Mouse (Mus musculus) adrenal gland (tissue): Measurements from ENCODE around the gene Gp9.

Experiments
- intact Hi-C: fragments of 180-260 bp; cut with DNase I; formaldehyde crosslinking; loops from one replicate; pipeline ENCODE4 v1.15.1; 2025

Gene Gp9

DNA sequence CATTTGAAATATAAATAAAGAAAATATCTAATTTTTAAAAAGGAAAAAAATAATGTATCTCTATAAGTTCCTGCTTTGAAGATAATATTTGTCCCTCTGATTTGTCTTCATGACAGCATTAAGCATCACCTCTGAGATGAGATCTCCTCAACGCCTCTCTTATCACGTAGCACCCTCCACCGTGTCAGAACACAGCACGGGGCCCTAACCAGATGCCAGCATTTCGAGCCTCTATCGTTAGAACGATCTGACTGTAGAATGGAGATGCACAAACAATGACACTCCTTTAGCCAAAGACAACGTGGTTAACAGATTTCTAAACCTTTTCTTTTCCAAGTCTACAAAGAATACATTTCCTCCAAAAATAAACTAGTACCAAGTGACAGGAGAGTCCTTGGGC, 6.2 kb downstream of the Gp9 start:
- intact Hi-C loops, result no loop called here

DNA sequence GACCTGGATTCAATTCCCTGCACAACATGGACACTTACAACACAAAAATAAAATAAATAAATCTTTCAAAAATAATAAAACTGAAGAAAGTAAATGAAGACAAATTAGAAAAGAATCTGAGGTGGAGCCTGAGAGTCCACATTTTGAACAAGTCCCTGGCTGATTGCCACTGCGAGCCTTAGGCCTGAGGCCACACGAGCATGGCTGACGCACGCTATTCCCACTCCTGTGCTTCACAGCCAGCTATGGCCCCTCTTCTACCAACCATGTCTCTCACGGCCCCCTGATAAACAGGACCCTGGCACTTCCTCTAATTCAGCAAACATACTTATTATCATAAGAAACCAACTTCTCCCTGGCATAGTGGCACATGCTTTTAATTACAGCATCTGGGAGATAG, 8.7 kb downstream of the Gp9 start:
- intact Hi-C loops, result no loop called here

DNA sequence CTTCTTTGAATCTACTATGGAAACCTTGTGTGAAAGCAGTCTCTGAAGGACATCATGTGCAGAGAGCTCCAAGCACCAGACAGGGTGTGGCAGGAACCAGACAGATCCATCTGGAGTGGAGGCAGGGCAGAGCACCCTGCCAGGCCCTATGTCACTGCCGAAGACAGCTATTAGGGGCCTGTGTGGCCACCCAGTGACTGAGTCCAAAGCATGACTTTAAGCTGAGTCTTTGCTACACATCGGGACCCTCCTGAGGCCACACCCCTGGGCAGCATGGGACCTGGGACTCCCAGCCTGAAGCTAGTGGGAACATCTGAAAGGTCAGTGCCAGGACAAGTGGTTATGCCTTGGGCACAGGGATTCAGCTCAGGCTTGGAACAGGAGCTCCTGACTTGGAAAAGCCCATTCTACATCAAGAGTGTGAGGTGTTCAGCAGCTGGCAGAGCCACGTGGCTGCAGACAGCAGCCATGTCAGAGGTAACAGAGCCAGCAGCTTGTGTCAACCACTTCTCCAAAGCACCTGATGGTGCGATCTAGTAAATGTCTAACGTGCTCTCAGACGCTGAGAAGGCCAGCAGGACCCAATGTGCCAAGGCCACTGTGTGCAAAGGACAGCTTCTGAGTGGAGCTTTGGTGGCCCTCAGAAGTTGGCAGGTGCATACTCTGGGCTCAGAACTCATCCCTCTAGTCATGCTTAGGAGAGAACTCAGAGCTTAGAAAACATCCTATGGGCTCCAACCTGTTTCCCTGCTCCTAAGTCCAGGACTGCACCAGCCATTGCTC, 9.4 kb downstream of the Gp9 start:
- intact Hi-C loops, result no loop called here

DNA sequence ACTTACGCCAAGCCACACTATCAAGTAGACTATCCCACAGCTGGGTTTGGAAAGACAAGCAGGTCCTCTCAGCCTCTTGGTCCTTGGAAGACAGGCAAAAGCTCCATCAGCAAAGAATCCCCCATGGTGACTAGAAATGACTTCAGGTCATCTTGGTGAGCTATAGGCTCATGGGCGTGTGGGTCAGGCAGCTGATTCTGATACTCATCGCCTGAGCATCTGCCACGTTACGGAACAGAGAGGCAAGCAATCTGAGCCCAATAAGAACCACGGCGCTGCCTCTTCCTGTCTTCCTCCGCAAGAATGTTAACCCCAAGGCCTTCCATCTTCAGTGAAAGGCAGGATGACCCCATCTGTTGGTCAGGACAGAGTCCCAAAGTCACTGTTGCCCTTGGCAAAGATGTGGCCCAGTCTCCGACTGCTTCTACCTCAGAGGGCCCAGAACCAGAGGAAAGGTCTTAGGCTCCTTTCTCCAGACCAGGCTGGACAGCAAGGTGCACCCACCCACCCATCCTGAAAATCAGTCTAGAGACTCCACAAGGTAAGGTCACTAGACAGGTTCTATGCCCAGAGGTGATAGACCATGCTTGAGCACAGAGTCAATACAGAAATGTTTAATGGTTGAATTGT, 10.5 kb downstream of the Gp9 start:
- intact Hi-C loops, result no loop called here

DNA sequence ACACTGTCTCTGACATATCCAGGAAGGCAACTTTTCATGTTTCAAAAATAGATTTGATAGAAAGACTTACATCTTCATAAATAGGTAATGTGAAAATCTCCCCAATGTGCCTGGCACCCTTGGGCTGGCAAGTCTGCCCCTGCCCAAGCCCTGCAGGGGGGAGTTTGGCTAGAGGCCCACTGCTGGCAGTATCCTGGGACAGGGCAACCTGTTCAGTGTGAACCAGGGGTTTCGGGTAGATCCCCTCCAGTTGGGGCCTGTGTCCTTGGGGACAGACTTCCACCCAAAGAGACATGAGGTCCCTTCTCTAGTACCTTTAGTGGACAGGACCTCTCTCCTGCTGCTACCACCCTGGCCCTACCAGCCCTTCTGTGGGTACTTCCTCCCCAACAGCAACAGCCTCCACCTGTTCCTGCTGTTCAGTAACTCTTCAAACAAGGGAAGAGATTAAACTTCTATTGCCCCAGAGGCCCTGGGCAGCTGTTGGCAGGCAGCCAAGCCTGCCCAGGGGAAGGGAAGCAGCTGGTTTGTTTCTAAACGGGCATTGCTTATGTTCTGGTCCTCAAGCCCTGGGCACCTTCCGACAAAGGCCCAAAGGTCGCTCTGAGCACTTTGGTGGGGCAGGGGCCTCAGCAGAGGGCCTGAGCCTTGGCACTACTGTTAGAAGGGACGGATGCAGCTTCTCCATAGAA, 11.2 kb downstream of the Gp9 start:
- intact Hi-C loops, result no loop called here

DNA sequence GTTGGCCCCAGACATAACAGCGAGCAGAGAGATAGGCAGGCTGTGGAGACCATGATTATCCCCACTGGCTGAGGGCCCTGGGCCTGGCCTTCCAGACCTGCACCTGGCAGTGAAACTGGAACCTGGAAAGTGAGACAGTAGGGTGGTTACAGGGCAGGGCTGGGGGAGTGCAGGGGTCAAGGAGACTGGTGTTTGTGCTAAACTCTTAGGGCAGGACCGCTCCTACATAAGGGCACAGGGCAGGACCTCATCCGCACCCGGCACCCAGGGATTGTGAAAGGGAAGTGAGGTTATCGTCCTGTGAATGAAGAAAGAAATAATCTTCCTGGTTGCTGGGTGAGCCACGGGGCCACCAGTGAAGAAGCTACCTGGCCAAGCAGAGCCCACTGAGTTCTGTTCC, 11.9 kb downstream of the Gp9 start:
- intact Hi-C loops, result no loop called here

DNA sequence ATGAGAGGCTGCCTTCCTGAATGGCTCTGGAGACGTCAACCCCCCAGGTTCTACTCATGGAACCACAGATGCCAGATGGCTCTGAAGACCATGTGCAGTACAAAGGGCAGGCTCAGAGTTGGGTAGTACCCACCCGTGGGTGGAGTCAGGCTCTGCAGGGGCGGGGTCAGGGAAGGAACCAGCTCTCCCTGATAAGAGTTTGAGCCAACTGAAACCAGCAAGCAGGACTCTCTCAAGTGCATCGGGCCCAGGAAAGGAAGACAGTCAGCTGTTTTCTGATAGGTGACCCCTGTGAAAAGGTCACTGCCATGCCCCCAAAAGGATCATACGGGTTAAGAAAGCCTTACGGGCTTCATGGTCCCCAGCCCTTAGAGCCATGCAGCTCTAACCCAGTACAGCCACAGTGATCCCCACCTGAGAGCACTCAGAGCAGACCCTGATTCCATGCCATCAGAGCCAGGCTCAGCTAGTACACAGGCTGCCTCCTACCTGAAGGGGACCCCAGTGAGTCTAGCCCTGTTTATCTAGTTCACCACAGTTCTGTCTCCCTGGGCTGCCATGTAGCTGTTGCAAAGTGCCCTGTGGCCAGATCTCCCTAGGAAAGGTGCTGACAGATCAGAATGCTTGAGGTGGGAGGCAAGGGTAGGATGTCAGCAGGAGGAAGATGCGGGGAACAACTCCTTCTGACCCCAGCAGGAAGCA, 13.1 kb downstream of the Gp9 start:
- intact Hi-C loops, result no loop called here

DNA sequence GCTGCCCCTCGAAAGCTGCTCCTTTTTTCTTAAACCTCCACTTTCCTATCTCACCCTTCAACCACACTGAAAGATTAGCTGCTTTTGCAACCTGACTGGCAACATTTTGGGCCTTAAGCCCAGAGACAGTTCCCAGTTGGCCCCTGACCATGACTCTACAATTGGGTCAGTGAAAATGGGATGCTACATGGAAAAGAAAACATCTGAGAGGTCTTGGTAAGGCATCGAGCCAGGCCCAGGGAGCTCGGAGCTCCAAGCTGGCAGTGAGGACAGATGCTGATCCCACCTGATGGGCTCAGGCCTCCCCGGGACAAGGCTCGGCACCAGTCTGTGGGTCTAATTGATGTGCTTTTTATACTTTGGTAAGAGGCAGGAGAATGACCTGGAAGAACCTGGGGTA, 14.0 kb downstream of the Gp9 start:
- intact Hi-C loops, result no loop called here

DNA sequence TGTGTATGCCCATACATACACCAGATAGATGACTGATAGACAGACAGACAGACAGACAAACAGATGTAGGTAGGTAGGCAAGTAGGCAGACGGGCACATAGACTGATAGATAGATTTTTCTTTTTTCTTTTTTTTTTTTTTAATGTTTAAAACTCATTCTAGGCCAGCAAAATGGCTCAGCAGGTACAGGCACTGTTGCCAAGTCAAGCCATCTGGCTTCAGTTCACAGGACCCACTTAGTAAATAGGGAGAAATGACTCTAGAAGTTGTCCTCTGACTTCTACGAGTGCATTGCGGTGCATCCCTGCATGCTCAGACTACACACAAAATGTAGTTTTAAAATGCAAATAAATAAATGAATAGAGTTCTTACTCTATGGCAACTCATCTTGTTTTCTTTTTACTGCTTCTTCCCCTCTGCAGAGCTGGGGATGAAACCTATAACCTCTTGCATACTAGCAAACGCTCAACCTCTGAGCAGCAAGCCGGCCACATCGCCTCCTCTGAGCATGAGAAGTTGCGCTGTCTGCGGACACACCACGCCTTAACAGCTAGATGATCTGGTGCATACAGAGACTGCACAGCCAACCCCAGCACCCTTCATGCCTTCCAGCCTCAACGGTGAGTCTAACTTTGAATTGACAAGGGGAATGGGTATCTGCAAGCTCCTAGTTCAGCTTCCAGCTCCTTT, 16.1 kb downstream of the Gp9 start:
- intact Hi-C loops, result no loop called here

DNA sequence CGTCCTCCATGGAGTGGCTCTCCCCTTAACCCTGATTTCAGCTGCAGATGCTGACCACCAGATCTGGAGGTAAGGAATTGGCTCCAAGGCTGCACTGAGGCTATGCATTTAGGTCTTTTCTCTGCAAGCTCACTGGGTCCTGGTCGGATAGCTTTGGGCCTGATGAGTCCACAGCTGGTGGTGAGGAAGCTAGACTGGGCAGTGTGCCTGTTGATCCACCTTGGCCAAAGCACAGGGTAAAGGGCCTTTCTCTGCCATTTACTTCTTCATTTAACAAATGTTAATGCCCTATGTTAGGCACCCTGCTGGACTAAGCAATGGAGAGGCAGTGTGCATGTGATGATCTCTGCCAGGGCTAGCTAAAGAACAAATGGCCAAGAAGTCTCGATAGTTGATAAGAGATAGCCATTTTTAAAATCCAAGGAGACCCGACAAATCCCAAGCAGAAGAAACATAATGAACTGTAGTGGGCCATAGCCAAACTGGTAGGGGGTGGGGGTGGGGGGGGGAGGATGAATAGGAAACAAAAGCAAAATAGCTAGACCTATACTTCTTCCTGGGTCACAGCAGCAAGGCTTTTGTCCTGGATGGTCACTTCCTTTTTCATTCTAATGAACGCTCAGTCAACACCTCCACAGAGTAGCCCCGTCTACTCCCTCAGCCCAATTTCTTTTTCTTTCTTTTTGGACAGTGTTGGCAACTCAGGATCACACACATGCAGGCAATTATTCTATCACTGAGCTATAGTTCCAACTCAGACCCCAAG, 17.7 kb downstream of the Gp9 start:
- intact Hi-C loops, result no loop called here

DNA sequence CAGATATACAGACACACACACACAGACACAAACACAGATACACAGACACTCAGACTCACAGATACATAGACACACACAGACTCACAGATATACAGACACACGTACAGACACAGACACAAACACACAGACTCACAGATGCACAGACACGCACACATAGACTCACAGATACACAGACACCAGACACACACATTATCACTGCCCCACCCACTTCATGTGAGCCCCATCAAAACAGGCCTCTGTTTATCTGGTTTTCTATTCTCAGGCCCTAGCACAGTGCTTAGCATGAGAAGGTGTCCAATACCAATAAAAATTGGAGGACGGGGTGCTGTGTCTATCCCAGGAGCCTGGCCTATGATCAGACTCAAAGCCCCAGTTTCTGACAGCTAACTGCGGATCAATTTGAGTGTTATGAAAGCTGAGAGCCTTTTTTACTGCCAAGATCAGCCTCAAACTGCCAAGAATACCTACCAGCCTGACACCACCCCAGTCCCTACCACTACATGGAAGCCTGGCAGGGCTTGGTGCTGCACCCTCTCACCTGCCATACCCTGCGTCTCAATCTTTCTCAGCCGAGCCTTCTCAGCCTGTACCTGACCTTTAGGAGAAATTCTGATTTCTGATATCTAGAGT, 18.5 kb downstream of the Gp9 start:
- intact Hi-C loops, result no loop called here

DNA sequence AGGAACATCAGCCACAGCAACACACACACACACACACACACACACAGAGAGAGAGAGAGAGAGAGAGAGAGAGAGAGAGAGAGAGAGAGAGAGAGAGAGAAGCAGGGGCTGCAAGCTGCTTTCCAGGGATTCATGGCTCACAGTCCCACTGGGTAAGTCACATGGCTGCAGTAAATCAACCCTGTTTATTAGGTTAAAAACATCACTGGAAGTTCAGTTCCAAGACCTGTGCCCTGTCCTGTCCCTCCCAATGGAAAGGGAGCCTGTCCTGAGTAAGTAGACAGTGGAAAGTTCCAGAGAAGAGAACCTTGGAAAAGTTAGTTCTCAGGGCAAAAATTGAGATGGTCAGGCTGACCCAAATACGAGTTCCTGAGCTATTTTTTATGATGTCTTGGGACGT, 19.4 kb downstream of the Gp9 start:
- intact Hi-C loops, result no loop called here

DNA sequence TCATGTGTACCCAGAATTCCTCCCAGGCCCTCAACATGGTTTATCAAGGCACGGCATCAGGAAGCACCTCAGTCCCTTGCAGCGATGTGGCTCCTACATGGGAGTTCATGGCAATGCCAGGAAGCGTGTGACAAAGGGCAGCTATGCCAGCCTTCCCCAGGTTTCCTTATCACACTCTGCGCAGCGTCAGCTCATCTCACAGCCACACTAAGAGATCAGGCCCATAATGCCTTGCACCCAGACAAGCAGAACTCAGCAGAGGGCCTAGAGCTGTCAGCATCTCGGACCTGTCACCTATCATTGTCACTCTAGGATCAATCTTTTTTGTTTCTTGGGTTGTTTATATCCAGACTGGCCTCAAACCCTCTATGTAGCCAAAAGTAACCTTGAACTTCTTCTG, 21.7 kb downstream of the Gp9 start:
- intact Hi-C loops, result no loop called here

DNA sequence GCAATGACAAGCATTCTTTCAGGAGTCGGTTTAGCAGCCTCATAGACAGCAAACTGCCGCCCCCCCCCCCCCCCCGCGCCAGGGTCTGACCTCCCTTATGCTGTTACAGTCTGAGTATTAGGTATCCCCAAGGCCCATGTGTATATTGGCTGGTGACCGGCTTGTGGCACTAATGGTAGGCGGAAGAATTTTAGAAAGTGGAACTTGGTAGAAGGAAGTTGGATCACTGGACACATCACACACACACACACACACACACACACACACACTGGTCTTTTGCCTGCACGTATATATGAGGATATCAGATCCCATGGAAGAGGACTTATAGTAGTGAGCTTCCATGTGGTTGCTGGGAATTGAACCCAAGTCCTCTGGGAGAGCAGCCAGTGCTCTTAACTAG, 24.6 kb downstream of the Gp9 start:
- intact Hi-C loops, result no loop called here

DNA sequence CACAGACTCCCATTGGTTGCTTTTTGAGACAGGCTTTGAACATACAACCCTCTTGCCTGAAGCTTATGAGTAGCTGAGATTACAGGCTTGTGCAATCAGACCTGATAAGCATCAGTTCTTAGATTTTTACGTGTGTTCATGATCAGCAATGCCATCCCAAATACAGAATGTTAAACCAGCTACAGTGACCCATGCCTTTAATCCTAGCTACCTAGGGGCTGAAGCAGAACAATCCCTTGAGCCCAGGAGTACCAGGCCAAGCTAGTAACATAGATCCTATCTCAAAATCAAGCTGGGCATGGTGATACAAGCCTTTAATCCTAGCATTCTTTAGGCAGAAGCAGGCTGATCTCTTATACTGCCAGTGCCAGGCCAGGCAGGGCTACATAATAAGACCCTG, 26.2 kb downstream of the Gp9 start:
- intact Hi-C loops, result no loop called here

DNA sequence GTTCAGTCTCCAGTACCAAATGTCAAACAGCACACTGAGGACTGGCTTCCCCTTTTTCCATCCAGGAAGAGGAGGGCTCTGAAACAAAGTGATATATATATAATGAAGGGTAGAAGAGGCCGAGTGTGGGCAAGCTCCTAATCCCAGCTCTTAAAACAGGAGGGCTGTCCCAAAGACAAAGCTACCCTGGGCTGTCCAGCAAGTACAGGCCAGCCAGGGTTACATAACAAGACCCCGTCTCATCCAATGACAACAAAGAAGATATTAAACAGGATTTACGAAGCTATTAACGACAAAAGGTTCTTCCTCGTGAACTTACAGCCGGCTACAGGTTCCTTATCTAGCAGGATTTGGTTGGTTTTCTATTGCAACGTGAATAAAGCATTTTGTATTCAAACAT, 27.0 kb downstream of the Gp9 start:
- intact Hi-C loops, result loop anchor here (5.0 kb wide), 1 partner anchor 33 kb away; no protein-coding TSS in a partner anchor

DNA sequence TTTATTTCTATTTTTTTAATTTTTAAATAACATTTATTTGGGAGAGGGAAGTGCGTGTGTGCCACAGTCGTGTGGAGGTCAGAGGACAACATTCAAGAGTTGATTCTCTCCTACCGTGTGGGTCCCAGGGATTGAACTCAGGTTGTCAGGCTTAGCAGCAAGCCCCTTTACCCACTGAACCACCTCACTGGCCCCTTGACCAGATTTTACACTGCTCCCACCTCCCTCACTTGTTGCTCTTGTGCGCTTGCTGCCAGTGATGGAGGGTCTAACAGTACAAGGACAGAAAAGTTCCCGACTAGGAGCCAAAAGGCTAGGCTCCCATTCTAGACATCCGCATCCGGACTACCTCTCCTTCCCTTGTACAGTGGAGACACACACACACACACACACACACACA, 27.6 kb downstream of the Gp9 start:
- intact Hi-C loops, result loop anchor here (5.0 kb wide), 1 partner anchor 33 kb away; no protein-coding TSS in a partner anchor

DNA sequence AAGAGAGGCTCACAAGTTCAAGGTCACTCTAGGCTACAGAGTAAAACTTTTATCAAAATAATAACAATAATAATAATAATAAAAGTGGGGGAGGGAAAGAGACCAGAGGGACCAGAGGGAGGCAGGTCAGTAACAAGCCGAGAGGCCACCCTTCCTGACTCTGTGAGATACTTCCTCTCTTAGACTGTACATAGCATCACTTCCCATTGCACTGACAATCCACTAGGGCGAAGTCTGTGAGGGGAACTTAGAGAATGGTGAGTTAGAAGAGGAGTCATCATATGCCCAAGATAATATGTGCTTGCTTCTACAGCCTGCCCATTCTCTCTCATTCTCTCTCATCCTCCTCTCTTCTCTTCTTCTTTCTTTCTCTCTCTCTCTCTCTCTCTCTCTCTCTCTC, 28.2 kb downstream of the Gp9 start:
- intact Hi-C loops, result loop anchor here (5.0 kb wide), 1 partner anchor 34 kb away; no protein-coding TSS in a partner anchor

DNA sequence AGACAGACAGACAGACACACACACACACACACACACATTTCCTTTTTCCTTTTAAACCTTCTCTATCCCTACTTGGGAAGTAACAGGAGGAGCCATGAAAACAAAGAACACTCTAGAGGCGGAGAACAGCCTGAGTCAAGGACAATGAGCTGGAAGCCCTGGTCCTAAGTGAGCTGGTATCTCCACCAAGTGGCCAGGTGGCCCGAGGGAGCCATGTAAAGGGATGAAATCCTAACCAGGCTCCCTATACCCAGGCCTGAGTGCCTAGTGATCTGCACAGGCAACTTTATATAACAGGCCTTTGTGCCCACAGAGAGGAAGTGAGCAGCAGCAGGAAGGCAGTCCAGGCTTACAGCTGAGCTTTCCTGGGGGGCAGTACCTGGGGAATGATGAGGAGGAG, 29.0 kb downstream of the Gp9 start:
- intact Hi-C loops, result loop anchor here (5.0 kb wide), 1 partner anchor 35 kb away; no protein-coding TSS in a partner anchor
